Mouse (Mus musculus) heart, postnatal 0 days (tissue): ENCODE measurements around the gene Scgb3a1.

Source experiments
- CTCF ChIP-seq: IDR thresholded peaks from 2 replicates; pipeline ENCODE4 v1.5.1; 2016; ENCODE audit warnings: antibody characterized with exemption, control low read depth, low read depth
- EP300 ChIP-seq: IDR thresholded peaks from 2 replicates; pipeline ENCODE4 v1.6.1; 2016; ENCODE audit warnings: antibody characterized with exemption, low read depth

- TF ChIP-seq CTCF (no peak), EP300 (no peak)
These were observed 1.1 kb downstream of the Scgb3a1 start for GRCm38 (mm10) chr11:49664262-49665140.
